Mouse (Mus musculus): ENCODE results near the gene Reg4. TPM values are rescaled to one million over a fixed set of nuclear protein-coding genes. Genes with fewer than 3 reads are reported as not detected.

Gene Reg4
- polyA plus RNA-seq, 1 experiment: 0.43 TPM

GRCm38 (mm10) chr3:98249378-98249777, 27.4 kb downstream of the Reg4 start:
- Histone ChIP-seq H3K4me3 (ENCODE audit: control insufficient read depth, low read depth, low read length) (no peak overlapping the region), H3K4me1 (ENCODE audit: control insufficient read depth, insufficient read depth, low read length) (no peaks in the 10 kb centered on the region; the same call in 1 of the 2 replicates), H3K27me3 (ENCODE audit: control insufficient read depth, insufficient read depth, low read length) (no peaks in the 10 kb centered on the region), H3K27ac (ENCODE audit: control insufficient read depth, insufficient read depth, low read depth, low read length) (no peak overlapping the region), H3K36me3 (ENCODE audit: control insufficient read depth, insufficient read depth, low read length) (no peaks in the 10 kb centered on the region)
- TF ChIP-seq CTCF (IDR thresholded peaks at IDR 0.05; ENCODE audit: control insufficient read depth, insufficient read depth, insufficient replicate concordance, low read depth, low read length) (no peak), POLR2A (IDR thresholded peaks at IDR 0.05; ENCODE audit: control insufficient read depth, low read depth, low read length) (no peak)

DNA sequence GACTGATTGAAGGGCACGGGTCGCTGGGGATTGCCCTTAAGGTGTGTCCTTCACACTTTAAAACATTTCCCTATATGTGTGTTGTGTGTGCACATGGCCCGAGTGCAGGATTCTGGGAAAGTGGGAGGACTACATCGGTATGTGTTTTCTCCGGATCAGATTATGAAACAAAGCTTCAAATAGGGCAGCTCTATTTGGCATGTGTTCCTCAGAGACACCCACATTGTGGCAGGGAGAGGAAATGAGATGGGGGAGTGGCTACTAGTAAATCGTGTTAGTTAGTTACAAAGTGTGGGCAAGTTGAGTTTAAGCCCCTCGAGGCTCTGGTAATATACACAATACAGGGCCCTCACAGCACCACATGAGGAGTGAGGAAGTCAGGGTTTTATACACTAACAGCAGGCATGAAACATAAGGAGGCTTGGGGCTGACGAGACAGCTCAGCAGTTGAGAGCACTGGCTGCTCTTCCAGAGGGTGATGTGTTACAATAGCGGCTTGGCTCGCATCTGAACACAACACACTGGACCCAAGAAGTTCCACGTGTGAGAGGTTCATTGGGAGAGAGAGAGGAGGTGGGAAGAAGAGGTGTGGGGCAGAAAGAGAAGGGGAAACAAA, 28.0 kb downstream of the Reg4 start:
- Histone ChIP-seq H3K27me3 (ENCODE audit: control insufficient read depth, insufficient read depth, low read length) (no peaks in the 10 kb centered on the region), H3K36me3 (ENCODE audit: control insufficient read depth, insufficient read depth, low read length) (no peaks in the 10 kb centered on the region), H3K4me3 (ENCODE audit: control insufficient read depth, low read depth, low read length) (no peak overlapping the region), H3K27ac (ENCODE audit: control insufficient read depth, insufficient read depth, low read depth, low read length) (no peak overlapping the region), H3K4me1 (ENCODE audit: control insufficient read depth, insufficient read depth, low read length) (peaks cover 2% of the 10 kb centered on the region; the same call in 1 of the 2 replicates)
- TF ChIP-seq CTCF (IDR thresholded peaks at IDR 0.05; ENCODE audit: control insufficient read depth, insufficient read depth, insufficient replicate concordance, low read depth, low read length) (no peak), POLR2A (IDR thresholded peaks at IDR 0.05; ENCODE audit: control insufficient read depth, low read depth, low read length) (no peak)

GRCm38 (mm10) chr3:98254059-98254458, 32.1 kb downstream of the Reg4 start:
- Histone ChIP-seq H3K4me1 (ENCODE audit: control insufficient read depth, insufficient read depth, low read length) (peaks cover 4% of the 10 kb centered on the region), H3K27me3 (ENCODE audit: control insufficient read depth, insufficient read depth, low read length) (no peaks in the 10 kb centered on the region), H3K4me3 (ENCODE audit: control insufficient read depth, low read depth, low read length) (no peak overlapping the region), H3K27ac (ENCODE audit: control insufficient read depth, insufficient read depth, low read depth, low read length) (no peak overlapping the region), H3K36me3 (ENCODE audit: control insufficient read depth, insufficient read depth, low read length) (no peaks in the 10 kb centered on the region)
- TF ChIP-seq CTCF (IDR thresholded peaks at IDR 0.05; ENCODE audit: control insufficient read depth, insufficient read depth, insufficient replicate concordance, low read depth, low read length) (no peak), POLR2A (IDR thresholded peaks at IDR 0.05; ENCODE audit: control insufficient read depth, low read depth, low read length) (no peak)

DNA sequence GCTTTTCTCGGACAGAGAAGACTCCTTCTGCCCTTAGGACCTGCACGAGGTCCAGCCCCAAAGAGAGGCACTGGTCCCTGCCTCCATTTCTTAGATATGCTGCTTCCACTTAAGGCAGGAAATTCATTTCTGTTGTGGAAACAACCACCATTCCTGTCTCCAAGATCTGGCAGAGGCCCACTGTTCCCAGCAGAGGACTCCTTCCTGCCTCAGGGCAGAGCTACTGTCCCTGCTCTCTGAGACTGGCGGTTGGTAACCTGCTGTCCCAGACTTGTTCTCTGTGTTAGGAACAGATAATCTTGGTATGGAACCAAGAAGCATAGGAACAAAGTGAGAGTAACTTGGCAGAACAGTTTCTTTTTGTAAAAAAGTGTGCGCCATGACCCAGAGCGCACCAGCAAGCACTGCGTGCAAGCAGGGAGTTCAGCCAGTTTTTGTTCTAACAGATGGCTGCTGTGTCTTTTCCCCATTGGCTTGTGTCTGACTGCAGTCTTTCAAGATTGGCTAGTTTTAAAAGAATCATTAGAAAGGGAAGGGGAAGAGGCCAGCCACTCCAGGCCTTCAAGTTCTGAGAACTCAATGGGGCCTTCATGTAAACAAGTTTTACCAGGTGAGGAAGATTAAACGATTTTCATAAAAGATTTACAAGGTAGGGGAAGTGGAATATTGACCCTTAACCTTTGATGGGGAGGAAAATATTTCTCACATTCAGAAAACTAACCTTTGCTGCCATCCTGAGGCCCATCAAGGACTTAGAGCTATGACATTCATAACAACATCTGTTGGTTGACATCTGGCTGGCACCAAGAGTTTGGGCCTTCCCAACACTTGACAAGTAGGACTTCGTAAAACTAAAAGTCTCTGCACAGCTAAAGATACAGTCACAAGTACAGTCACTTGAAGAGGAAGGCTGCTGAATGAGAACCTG, 33.0 kb downstream of the Reg4 start:
- TF ChIP-seq CTCF (IDR thresholded peaks at IDR 0.05; ENCODE audit: control insufficient read depth, insufficient read depth, insufficient replicate concordance, low read depth, low read length) (no peak), POLR2A (IDR thresholded peaks at IDR 0.05; ENCODE audit: control insufficient read depth, low read depth, low read length) (0 out of 2 replicates have a peak, but pooled peaks have one; percentile 24)
- Histone ChIP-seq H3K27me3 (ENCODE audit: control insufficient read depth, insufficient read depth, low read length) (no peaks in the 10 kb centered on the region), H3K27ac (ENCODE audit: control insufficient read depth, insufficient read depth, low read depth, low read length) (peak overlapping the region; percentile 25; the same call in 1 of the 2 replicates), H3K4me1 (ENCODE audit: control insufficient read depth, insufficient read depth, low read length) (peaks cover 6% of the 10 kb centered on the region), H3K4me3 (ENCODE audit: control insufficient read depth, low read depth, low read length) (no peak overlapping the region), H3K36me3 (ENCODE audit: control insufficient read depth, insufficient read depth, low read length) (no peaks in the 10 kb centered on the region)

DNA sequence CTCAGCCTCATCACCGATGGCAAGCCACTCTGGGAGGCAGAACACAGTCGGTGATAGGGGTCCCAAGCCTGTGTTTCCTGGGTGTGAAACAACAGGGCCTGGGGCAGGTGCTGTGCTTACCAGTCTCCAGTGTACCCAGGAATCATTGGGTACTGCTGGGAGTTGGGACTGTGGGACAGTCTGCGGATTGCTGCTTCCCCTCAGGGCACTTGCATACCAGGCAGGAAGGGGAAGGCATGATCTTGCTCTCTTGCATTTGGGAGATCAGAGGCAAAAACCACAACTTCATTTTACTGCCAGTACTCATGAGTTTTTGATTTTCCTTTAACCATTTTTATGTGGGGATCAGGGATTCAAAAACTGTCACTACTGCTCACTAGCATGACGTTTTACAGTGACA, 36.8 kb downstream of the Reg4 start:
- Histone ChIP-seq H3K36me3 (ENCODE audit: control insufficient read depth, insufficient read depth, low read length) (no peaks in the 10 kb centered on the region), H3K4me3 (ENCODE audit: control insufficient read depth, low read depth, low read length) (no peak overlapping the region), H3K27me3 (ENCODE audit: control insufficient read depth, insufficient read depth, low read length) (no peaks in the 10 kb centered on the region), H3K27ac (ENCODE audit: control insufficient read depth, insufficient read depth, low read depth, low read length) (peak overlapping the region; percentile 85), H3K4me1 (ENCODE audit: control insufficient read depth, insufficient read depth, low read length) (peaks cover 7% of the 10 kb centered on the region)
- no peak for TF ChIP-seq POLR2A (IDR thresholded peaks at IDR 0.05; ENCODE audit: control insufficient read depth, low read depth, low read length)
- TF ChIP-seq CTCF (IDR thresholded peaks at IDR 0.05; ENCODE audit: control insufficient read depth, insufficient read depth, insufficient replicate concordance, low read depth, low read length): no peak

GRCm38 (mm10) chr3:98259271-98259751, 37.4 kb downstream of the Reg4 start:
- no peak overlapping the region for H3K4me3 ChIP-seq (ENCODE audit: control insufficient read depth, low read depth, low read length)
- TF ChIP-seq POLR2A (IDR thresholded peaks at IDR 0.05; ENCODE audit: control insufficient read depth, low read depth, low read length) (no peak), CTCF (IDR thresholded peaks at IDR 0.05; ENCODE audit: control insufficient read depth, insufficient read depth, insufficient replicate concordance, low read depth, low read length) (no peak)
- no peaks in the 10 kb centered on the region for H3K27me3 ChIP-seq (ENCODE audit: control insufficient read depth, insufficient read depth, low read length)
- H3K36me3 ChIP-seq (ENCODE audit: control insufficient read depth, insufficient read depth, low read length): no peaks in the 10 kb centered on the region
- peak overlapping the region; percentile 85 for H3K27ac ChIP-seq (ENCODE audit: control insufficient read depth, insufficient read depth, low read depth, low read length)
- peaks cover 7% of the 10 kb centered on the region for H3K4me1 ChIP-seq (ENCODE audit: control insufficient read depth, insufficient read depth, low read length)

GRCm38 (mm10) chr3:98260534-98260933, 38.6 kb downstream of the Reg4 start:
- TF ChIP-seq POLR2A (IDR thresholded peaks at IDR 0.05; ENCODE audit: control insufficient read depth, low read depth, low read length) (no peak), CTCF (IDR thresholded peaks at IDR 0.05; ENCODE audit: control insufficient read depth, insufficient read depth, insufficient replicate concordance, low read depth, low read length) (no peak)
- Histone ChIP-seq H3K4me1 (ENCODE audit: control insufficient read depth, insufficient read depth, low read length) (peaks cover 5% of the 10 kb centered on the region), H3K36me3 (ENCODE audit: control insufficient read depth, insufficient read depth, low read length) (no peaks in the 10 kb centered on the region), H3K4me3 (ENCODE audit: control insufficient read depth, low read depth, low read length) (no peak overlapping the region), H3K27ac (ENCODE audit: control insufficient read depth, insufficient read depth, low read depth, low read length) (0 out of 2 replicates have a peak overlapping the region, but pooled peaks have one; percentile 34), H3K27me3 (ENCODE audit: control insufficient read depth, insufficient read depth, low read length) (no peaks in the 10 kb centered on the region)

All from testis, adult 2 months (tissue).